Mouse (Mus musculus) liver (tissue): ENCODE results near the gene 4930524J08Rik.

Experiments used
- DNase-seq: peaks from one replicate; pipeline ENCODE4 v3.0.0-alpha.2; 2020; ENCODE audit warnings: mixed read lengths

The 4930524J08Rik gene

DNA sequence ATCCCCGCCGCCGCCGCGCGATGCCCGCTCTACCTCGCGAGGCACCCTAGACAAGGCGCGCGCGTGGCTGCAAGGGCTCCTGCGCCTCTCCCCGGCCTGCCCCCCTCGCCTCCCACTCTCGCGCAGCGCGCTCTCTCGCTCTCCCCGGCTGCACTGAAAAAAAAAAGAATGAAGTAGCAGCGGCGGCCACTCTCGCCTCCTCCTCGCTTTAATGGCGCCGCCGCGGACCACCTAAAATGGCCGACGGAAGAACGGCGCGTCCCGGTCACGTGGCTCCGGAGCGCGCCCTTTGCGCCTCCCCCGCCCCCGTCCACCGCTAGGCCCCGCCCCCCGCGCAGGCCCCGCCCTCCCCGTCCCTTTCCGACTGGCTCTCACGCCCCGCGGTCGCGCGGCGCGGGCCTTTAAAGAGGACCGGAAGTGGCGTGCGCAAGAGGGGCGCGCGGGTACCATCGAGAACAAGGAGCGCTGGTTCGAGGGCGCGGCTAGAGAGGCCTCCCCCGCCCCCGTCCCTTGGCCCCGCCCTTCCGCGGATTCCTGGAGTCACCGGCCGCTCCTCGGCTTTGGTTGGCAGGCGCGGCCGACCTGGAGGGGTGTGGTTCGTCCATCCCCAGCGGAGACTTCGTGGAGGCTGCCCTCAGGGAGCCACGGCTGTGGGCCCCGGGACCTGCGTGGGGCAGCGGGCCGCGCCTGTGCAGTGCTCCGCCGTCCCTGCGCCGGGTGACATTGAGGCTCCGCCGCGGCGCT, at the start of gene 4930524J08Rik, which contains the start of gene Hnrnpd:
TSS of gene 4930524J08Rik (plus strand) at position 363 of the 744 bp plus-strand sequence.
TSS of gene Hnrnpd (minus strand) at position 240 of the 744 bp plus-strand sequence.
- peak; percentile 98 for DNase-seq

DNA sequence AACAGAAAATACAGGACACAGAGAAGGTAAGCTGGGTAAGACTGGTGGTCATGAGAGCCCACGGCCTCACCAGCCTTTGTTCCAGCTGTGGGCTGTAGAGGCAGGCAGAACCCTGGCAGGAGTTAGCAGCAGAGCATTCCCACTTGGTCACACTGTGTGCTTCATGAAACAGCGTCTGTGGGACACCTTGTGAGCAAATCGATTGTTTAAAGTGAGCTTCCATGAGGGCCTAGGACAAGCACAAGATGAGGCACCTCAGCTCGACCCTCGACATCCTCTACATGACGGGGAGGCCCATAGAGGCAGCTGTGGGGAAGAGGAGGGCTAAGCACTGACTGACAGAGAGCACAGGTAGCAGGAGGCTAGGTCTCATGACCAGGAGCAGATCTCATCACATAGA, 47.0 kb upstream of the 4930524J08Rik start:
- no peak for DNase-seq

DNA sequence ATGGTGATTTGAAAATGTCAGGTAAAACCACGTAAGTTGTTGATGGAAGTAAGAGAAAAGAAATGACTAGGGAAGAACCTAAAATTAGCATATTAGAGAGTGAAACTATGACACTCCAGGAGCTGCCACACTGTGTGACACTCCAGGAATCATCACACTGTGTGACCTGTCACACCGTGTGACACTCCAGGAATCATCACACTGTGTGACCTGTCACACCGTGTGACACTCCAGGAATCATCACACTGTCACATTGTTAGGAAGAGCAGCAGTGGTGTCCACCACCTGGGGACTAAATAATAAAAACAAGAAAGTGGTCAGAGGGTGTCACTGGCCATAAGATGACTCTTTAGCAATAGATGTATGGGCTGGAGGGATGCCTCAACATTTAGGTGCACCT, 39.4 kb upstream of the 4930524J08Rik start:
- no peak for DNase-seq

DNA sequence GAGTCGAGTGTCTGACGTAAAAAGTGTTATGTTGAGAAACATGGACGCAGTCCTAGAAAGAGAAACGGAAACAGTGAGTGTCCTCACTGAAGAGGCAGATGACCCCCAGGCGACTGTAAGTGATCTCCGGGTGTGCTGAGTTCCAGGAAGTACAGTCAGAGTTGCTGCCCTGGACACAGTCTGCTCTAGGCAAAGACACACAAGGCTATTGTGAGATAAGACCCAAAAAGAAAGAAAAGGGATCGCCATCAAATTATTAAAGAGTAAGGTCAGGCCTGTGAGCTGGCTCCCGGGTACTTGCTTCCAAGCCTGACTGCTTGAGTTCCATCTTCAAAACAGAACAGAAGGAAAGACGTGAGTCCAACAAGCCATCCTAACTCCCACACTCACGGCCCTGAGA, 37.6 kb upstream of the 4930524J08Rik start:
- DNase-seq = no peak

DNA sequence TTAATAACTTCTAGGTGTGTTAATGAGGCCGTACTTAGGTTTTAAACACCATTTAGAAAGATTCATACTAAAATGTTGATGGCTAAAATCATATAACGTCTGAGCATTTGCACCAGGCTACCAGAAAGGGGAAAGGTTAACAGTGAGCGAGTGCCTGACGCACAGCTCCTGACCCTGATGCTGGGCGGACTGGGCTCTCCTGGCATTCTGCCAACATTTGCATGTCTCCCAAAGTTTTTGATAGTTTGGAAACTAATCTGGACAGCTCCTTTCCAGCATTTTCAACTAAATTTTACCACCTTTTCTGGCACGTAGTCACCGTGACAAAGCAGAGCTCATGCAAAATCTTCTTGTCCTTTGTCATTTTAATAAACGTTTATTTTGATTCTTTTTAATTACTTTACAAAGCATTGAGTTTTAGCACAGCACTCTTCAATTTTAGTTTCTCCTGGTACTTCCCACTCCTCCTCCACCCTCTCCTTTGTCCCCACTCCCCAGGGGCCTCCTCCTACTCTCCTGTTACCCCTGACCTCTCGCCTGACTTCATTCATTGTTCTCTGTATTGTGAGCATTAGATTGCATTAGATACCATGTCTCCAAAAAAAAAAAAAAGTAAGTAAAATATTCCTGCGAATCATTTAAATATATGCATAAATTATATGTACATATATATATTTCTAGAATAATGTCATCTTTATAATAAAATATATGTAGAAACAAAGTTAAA, 36.9 kb upstream of the 4930524J08Rik start:
- DNase-seq = no peak

DNA sequence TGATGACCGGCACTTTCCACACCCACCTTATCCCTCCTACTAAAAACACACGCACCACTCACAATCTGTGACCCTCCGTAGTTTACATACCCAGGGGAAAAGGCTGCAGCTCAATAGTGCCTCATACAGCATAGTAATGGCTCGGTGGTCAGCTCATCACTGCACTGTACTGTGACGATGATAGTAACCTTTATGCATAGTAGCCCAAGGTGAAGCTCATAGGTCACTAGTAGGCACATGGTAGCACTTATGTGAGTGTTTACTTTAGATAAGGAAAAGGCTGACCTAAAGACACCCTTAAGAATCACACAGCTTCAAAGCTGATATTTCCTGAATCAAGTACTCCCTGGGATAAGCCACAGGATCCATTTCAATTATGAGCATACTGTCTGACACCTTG, 26.3 kb upstream of the 4930524J08Rik start:
- no peak for DNase-seq

DNA sequence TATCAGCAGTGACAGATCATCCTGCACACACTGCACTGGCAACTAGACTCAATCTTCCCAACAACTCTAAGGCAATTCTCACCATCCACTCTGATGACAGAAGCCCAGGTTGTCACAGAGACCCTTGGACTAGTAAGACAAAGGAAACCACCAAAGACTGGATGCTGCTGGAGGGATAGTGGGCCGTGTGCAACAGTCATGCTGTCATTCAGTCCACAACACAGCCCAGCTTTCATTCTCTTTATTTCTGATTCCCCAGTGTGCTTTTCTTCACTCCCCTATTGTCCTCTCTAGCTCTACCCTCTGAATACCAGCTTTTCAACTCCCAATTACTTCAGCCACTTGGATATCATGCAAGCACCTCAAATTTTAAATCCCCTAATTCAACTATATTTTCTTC, 25.0 kb upstream of the 4930524J08Rik start:
- no peak for DNase-seq

DNA sequence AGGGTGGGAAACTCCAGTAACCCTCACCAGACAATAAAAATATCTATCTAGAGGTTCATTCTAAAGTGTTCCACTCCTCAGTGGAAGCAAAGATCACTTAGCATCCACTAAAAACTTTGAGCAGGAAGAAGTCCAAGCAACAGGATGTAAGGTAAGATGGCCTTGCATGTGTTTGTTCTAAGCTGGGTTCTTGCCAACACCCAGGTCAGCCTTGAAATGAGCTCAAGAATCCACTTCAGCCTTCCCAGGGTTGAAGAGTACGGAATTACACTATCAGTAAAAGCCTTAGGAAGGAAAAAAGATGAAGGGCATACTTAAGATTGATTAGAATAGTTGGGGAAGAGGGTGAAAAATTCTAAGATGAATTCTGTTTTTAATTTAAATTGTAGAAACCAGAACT, 20.2 kb upstream of the 4930524J08Rik start:
- no peak for DNase-seq

DNA sequence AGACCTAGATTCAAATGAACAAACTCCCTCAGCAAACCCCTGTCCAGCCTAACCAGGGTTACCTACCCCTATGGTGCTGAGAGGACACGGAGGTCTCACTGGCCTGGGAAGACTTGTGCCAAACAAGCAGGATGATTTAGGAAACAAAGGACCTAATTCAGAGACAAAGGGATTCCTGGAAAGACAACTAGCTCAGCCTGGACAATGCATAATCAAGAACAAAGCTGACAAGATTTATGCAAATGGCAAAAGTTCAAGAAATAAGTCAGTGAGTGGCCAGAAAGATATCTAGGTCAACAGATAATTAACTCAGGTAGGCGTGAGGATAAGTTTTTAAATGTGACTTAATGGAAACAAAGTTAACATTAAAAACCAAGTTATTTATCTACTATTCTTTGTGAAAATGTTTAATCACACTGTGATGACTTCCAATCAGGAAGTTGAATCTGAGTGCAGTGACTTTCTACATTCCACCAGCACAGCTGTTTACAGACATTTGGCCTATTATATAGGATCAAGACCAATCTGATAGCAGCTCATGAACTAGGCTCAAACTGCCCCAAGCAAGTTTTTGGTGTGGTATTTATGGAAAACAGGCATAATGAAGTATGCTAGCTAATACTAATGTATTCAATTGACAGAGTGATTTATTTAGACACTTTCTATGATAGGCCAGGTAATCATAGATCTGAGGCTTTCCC, 19.5 kb upstream of the 4930524J08Rik start:
- no peak for DNase-seq

DNA sequence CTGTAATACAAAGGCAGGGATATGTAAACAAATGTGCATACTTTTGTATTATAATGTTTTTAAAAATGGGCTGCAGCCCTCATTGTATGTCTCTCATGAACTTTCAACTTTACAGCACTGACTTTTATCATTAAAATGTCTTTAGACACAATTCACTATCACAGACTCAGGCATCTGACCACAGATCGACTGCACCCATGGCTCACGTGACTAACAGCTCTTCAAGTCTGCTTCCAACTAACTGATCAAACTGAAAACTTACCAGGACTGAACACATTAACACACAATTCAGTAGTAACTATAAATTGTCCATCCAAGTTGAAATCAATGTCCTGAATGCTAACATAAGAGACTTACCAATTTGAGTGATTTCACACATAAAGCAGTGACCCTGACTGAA, 18.9 kb upstream of the 4930524J08Rik start:
- no peak for DNase-seq

DNA sequence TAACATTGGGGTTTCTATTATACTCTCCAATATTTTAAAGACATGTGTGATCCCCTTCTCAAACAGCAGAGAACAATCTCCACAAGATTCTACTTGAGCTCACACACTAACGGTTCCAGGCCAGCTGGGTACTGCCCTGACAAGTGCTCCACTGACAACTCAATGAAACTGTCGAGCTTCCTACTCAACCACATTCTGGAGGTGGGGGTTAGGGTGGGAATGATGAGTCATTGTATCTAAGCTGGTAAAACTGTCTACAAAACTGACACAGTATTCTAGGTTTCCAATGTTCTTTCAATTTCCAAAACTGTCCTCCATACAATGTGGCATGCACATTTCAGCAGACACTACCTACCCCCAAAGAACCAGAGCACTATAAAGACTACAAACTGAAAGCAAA, 4.9 kb upstream of the 4930524J08Rik start:
- DNase-seq = no peak

DNA sequence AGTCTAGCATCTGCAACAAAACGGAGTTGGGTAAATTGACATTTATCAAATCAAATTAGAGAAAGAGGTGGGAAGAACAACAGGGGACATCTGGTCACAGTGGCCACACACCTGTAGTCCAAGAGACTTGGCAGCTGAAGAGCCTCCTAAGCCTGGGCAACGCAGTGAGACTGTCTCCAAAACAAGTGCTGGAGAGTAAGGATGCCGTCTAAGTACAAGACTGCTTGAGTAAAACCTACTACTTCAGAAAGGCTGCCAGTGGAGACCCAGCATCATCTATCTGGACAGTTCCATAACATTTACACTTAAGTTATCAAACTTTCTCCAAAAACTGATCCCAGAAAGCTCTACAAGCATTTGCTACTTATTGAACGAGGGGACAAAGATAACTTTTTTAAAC, 3.8 kb upstream of the 4930524J08Rik start:
- no peak for DNase-seq

DNA sequence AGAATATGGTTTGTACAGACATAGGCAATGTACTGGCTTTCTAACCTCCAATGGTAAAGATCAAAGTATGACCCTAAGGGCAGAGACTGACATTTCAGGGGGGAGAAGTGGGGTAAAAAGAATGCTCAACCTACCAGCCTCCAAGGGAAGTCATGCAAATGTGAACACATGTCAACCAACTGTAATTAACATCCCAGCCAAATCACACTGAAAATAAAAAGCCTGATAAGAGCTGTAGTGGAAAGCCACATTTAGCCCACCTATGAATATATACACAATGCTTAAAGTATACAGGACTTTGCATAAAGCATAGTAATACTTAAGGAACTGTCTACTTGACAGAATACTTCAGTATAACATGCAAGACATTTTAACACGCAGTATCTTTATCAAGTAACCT, 3.1 kb upstream of the 4930524J08Rik start:
- DNase-seq = no peak

DNA sequence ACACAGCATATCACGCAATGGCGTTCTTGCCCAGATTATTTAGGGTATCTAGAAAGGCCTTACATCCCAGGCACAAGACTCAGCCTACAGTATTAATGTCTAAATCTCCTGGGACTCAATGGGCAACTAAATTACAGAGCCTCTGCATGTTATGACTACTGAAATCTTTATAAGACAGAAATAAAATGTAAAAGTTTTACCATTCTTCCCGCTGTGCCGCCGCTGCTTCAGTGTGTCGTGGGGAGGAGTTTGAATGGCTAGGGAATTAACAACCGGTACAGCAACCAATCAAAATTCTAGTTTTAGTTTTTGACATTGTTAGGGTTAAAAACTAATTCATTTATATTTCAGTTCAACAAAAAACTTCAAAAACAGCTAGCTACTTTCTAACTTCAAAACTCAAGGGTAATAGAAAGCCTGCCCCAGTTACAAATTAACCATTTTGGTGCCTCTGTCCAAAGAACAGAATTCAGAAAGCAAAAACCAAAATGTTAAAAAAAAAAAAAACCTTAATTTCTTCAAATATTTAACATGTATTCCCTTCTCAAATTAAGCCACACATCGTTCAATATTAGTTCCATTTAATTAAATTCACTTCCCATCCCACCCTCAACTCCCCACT, 2.4 kb upstream of the 4930524J08Rik start:
- peak; percentile 20 for DNase-seq

DNA sequence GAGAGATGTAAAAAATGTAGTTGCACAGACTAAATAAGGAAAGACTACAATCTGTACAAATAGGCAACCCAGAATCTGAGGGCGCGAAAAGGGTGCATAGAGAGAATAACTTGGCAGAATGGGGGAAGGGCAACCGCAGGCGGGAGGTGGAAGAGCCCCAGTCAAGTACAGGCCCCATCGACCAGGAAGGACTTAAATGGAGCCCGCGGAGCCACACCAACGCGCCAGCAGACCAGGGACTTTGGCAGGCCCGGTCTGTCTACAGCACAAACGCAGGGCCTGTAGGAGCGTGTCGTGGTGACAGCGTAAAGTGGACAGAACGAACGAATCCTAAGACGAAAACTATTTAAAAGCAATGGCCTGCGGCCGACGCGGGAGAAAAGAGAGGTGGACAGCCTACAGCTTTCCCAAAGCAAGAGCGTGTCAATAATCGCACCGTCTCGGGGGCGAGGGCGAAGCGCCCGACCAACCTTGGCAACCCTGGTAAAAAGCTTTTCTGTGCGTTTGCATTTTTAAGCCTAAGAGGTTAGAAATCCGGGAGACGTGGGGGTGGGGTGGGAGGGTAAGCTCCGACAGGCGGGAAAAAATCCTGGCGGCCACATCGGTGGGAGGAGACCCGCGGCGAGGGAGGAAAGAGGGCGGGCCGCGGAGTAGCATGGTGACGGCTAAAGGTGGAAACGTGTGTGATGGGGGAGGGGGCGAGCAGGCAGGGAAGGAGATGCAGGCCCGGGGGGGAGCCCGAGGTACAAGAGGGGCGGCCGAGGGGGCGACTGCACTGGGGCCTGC, 1.2 kb upstream of the 4930524J08Rik start:
- DNase-seq = peak; percentile 87

DNA sequence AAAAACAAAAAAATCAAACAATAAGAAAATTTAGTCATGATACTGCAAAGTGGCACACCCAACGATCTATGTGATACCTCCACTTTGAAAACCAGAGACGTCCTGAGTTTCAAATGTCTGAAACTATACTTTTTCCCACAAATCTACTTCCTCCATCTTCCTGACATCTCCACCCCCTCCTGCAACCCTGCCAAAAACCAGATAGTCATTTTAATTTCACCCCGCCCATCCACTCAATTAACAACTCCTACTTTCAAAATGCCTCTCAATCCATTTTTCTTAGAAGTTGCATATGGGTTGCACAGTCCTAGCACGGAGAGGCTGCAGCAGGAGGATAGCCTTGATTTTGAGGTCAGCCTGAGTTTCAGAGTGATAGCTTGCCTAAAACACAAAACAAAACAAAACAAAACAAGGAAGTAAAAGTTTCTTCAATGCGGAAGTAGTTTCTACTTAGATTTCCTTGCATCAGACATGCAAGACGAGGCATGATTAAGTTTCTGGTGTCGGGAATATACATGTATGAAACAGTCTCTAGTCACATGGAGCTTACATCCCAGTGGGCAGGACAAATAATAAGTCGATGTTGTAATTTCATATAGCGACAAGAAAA, 4.7 kb downstream of the 4930524J08Rik start:
- DNase-seq = no peak

DNA sequence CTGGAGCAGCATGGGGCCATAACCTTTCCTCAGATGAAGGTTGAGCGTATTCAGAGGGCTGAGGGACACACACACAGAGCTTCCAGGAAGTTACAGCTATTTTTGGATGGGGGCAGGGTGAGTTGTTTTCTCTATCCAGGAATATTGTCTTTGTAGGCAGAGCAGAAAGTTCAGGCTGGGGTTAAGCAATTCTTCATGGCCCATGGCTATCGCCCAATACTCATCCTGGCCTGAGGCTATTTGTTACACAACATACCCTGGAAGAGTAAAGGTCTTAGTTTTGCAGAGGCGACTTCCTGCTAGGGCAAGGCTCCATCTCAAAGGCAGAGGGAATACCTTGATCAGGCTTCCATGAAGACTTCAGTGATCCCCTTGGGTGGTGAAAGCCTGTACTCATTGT, 15.3 kb downstream of the 4930524J08Rik start:
- DNase-seq = no peak

DNA sequence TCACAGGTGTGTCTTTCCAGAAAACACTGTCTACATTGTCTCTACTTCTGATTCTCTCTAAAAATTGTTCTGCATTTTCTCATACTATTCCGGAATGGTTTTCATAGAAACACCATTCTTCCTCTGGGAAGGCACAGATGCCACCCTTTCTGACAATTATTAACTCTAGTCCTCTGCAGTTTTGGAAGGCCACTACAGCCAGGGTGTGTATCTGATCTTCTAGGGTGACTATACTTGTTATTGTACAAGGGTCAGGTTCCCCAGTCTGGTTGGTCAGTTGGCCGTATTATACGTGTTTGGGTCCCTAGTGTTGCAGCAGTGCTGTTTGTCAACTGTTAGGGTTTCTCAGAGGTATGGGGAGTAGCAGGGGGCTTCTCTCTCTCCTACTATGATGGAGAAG, 15.8 kb downstream of the 4930524J08Rik start:
- DNase-seq = no peak

DNA sequence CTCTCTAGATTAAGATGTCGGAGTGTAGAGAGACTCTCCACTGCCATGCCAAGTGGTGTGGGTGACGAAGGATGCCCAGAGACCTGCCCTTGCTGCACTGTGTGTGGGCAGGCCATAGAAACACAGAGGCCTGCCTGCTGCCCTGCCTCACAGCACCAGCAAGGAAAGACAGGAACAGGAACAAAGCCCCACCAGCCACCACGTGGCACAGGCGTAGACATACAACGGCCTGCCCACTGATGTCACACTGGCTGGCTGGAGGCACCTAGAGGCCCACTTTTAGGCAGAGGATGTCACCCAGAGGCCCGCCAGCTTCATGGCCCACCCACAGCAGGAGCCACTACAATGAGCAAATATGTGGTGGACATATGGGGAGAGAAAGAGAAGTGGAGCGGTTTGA, 21.2 kb downstream of the 4930524J08Rik start:
- no peak for DNase-seq

DNA sequence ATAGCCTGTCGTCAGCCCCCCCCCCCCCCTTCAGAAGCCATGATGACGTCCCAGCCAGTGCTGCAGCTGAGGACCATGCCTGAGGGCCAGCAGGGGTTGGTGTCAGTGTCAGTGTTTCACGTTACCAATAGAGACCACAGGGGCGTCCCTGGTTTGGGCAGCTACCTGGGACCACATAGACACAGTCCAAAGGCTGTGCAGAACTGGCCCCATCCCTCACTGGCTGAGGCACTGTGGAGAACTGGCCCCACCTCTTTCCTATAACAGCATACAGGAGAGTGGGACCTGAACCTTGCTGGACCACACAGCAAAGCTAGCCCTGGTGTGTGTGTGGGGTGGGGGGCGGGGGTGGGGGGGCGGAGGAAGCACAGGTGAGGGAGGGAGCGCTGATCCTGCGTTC, 21.6 kb downstream of the 4930524J08Rik start:
- no peak for DNase-seq

DNA sequence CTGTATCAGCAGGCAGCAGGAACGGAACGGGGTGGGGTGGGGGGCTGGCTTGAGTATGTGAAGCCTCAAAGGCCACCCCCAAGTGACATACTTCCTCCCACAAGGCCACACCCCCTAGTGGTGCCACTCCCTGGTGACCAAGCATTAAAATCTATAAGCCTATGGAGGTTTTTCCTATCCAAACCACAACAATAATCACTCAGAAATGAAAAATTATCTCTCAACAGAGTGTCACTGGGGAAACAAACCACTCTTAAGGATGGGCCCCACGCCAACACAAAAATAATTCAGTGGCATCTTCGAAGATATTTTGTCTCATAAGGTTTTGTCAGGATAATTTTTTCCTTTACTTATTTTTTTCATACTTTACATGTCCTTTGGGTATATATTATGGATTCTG, 25.0 kb downstream of the 4930524J08Rik start:
- DNase-seq = peak; percentile 40

DNA sequence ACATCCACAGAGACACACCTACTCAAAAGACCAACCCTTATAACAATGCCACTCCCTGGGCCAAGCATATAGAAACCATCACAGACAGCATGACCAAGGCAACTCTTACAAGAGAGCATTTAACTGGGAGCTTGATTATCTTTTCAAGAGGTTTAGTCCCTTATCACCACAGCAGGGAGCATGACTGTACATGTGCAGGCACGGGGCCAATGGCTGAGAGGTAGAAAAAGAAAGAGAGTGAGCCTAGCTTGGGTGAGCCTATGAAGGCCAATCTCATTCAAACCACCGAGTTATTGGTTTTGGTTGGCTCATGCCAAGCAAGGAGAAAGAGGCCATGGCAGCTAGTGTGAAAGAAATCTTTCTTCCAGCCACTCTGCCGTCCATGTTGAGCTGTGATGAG, 26.6 kb downstream of the 4930524J08Rik start:
- peak; percentile 55 for DNase-seq
